Mouse (Mus musculus) limb, embryonic 12.5 days (tissue): Measurements from ENCODE around the gene Galc. TPM values are rescaled to one million over a fixed set of nuclear protein-coding genes. Genes with fewer than 3 reads are reported as not detected.

ENCODE experiments used
- ATAC-seq: fragments of 200-750 bp; cut with Nextera tagmentation; 2 replicates; pipeline ENCODE4 v1.8.0; 2017; ENCODE audit warnings: low read depth, moderate TSS enrichment; ENCODE audit not compliant: insufficient number of reproducible peaks, insufficient read depth, low FRiP score, low TSS enrichment
- H3K27ac ChIP-seq: fragments of 300-500 bp; sonication (generic); 2 replicates; pipeline ENCODE4 v1.5.1; 2016; ENCODE audit warnings: mild to moderate bottlenecking, moderate library complexity
- H3K27me3 ChIP-seq: fragments of 300-500 bp; sonication (generic); 2 replicates; pipeline ENCODE4 v1.6.1; 2016; ENCODE audit warnings: mild to moderate bottlenecking, moderate library complexity
- H3K36me3 ChIP-seq: fragments of 300-500 bp; sonication (generic); 2 replicates; pipeline ENCODE4 v1.6.1; 2016; ENCODE audit warnings: mild to moderate bottlenecking, moderate library complexity
- H3K4me1 ChIP-seq: fragments of 300-500 bp; sonication (generic); replicated peaks from 2 replicates; pipeline ENCODE4 v1.6.1; 2016
- H3K4me2 ChIP-seq: fragments of 300-500 bp; sonication (generic); 2 replicates; pipeline ENCODE4 v1.6.1; 2016; ENCODE audit warnings: mild to moderate bottlenecking, moderate library complexity
- H3K4me3 ChIP-seq: fragments of 300-500 bp; sonication (generic); replicated peaks from 2 replicates; pipeline ENCODE4 v1.5.1; 2016; ENCODE audit warnings: mild to moderate bottlenecking
- H3K9ac ChIP-seq: fragments of 300-500 bp; sonication (generic); replicated peaks from 2 replicates; pipeline ENCODE4 v1.6.1; 2016; ENCODE audit warnings: mild to moderate bottlenecking, moderate library complexity
- H3K9me3 ChIP-seq: fragments of 300-500 bp; sonication (generic); 2 replicates; pipeline ENCODE4 v1.6.1; 2016; ENCODE audit warnings: mild to moderate bottlenecking, moderate library complexity
- WGBS: fragments of 180-500 bp; shearing (Covaris S2); methylation state at CpG from one replicate; pipeline ENCODE4 v1.1.7; 2016; 5-methylcytosine and 5-hydroxymethylcytosine counted together
- polyA plus RNA-seq: library from polyadenylated mRNA; unstranded; fragments of >200 nt; fragmentation: Nextera tagmentation; extraction: Ambion mirVana; gene quantifications from 2 replicates; pipeline ENCODE4 v1.2.1, GENCODE M21; 2016

Gene Galc
- polyA plus RNA-seq, 1 experiment from 2014 or later: 10.8 TPM

GRCm38 (mm10) chr12:98280530-98280929 is 21.3 kb upstream of the Galc start:
- WGBS: 35% methylated on average over 5 of the region's 5 CpGs
- H3K9ac ChIP-seq: no peak overlapping the region
- no peak for ATAC-seq
- H3K4me2 ChIP-seq: no peak overlapping the region
- no peaks in the 10 kb centered on the region for H3K36me3 ChIP-seq
- no peaks in the 10 kb centered on the region for H3K9me3 ChIP-seq
- H3K27me3 ChIP-seq: no peaks in the 10 kb centered on the region
- no peak overlapping the region for H3K27ac ChIP-seq
- H3K4me1 ChIP-seq: no peaks in the 10 kb centered on the region
- no peak overlapping the region for H3K4me3 ChIP-seq

GRCm38 (mm10) chr12:98272433-98272832 is 13.2 kb upstream of the Galc start:
- Histone ChIP-seq H3K4me3 (no peak overlapping the region), H3K4me1 (no peaks in the 10 kb centered on the region; the same call in 1 of the 2 replicates), H3K27ac (no peak overlapping the region), H3K4me2 (no peak overlapping the region), H3K9ac (no peak overlapping the region), H3K36me3 (no peaks in the 10 kb centered on the region), H3K9me3 (no peaks in the 10 kb centered on the region), H3K27me3 (no peaks in the 10 kb centered on the region; the same call in 1 of the 2 replicates)
- ATAC-seq: no peak
- WGBS: 83% methylated on average over 7 of the region's 7 CpGs

GRCm38 (mm10) chr12:98270810-98271566 is 11.7 kb upstream of the Galc start:
- Histone ChIP-seq H3K4me1 (no peaks in the 10 kb centered on the region; the same call in 1 of the 2 replicates), H3K27me3 (no peaks in the 10 kb centered on the region; the same call in 1 of the 2 replicates), H3K4me2 (no peak overlapping the region), H3K4me3 (no peak overlapping the region), H3K9ac (no peak overlapping the region), H3K36me3 (no peaks in the 10 kb centered on the region), H3K9me3 (no peaks in the 10 kb centered on the region), H3K27ac (no peak overlapping the region)
- no peak for ATAC-seq
- 64% methylated on average over 12 of the region's 12 CpGs for WGBS

- H3K27ac ChIP-seq: no peak overlapping the region
- no peaks in the 10 kb centered on the region; the same call in 1 of the 2 replicates for H3K27me3 ChIP-seq
- H3K36me3 ChIP-seq: no peaks in the 10 kb centered on the region
- no peak overlapping the region for H3K4me3 ChIP-seq
- H3K4me2 ChIP-seq: peak overlapping the region; percentile 15; the same call in 1 of the 2 replicates
- no peaks in the 10 kb centered on the region; the same call in 1 of the 2 replicates for H3K4me1 ChIP-seq
- H3K9ac ChIP-seq: no peak overlapping the region
- H3K9me3 ChIP-seq: no peaks in the 10 kb centered on the region
- WGBS: 57% methylated on average over 17 of the region's 17 CpGs
- ATAC-seq: no peak
Measured at GRCm38 (mm10) chr12:98269791-98270745, 10.8 kb upstream of the Galc start.

- no peak for ATAC-seq
- Histone ChIP-seq H3K27me3 (no peaks in the 10 kb centered on the region; the same call in 1 of the 2 replicates), H3K4me2 (no peak within 1 kb of the TSS), H3K27ac (no peak within 1 kb of the TSS), H3K9ac (no peak within 1 kb of the TSS), H3K9me3 (no peaks in the 10 kb centered on the region), H3K36me3 (no peaks in the 10 kb centered on the region), H3K4me1 (no peaks in the 10 kb centered on the region; the same call in 1 of the 2 replicates), H3K4me3 (no peak within 1 kb of the TSS)
- WGBS: 87% methylated on average over 13 of the region's 13 CpGs
Measured at GRCm38 (mm10) chr12:98268441-98269369, 9.4 kb upstream of the Galc start, which contains the start of gene Gpr65. Gene Gpr65 (plus strand): TSS chr12:98268635.

- Histone ChIP-seq H3K4me3 (no peak overlapping the region), H3K9me3 (no peaks in the 10 kb centered on the region), H3K36me3 (no peaks in the 10 kb centered on the region), H3K9ac (no peak overlapping the region), H3K4me2 (no peak overlapping the region), H3K27me3 (no peaks in the 10 kb centered on the region), H3K4me1 (no peaks in the 10 kb centered on the region; the same call in 1 of the 2 replicates), H3K27ac (no peak overlapping the region)
- no peak for ATAC-seq
- 84% methylated on average over 9 of the region's 9 CpGs for WGBS
Measured at GRCm38 (mm10) chr12:98265697-98266096, 6.4 kb upstream of the Galc start.

GRCm38 (mm10) chr12:98259518-98259852 is 226 bp upstream of the Galc start:
- Histone ChIP-seq H3K27me3 (no peaks in the 10 kb centered on the region), H3K4me2 (peak overlapping the region; percentile 58), H3K9ac (peak overlapping the region; percentile 89), H3K9me3 (no peaks in the 10 kb centered on the region), H3K36me3 (peaks cover 3% of the 10 kb centered on the region; the same call in 1 of the 2 replicates), H3K27ac (peak overlapping the region; percentile 96; the same call in 1 of the 2 replicates), H3K4me1 (peaks cover 7% of the 10 kb centered on the region; the same call in 1 of the 2 replicates), H3K4me3 (peak overlapping the region; percentile 77)
- ATAC-seq: no peak
- 7% methylated on average over 12 of the region's 12 CpGs for WGBS

GRCm38 (mm10) chr12:98258371-98258844 is 851 bp downstream of the Galc start:
- peak overlapping the region; percentile 58 for H3K4me2 ChIP-seq
- ATAC-seq: no peak; the same call in 1 of the 2 replicates
- peak overlapping the region; percentile 96 for H3K27ac ChIP-seq
- H3K27me3 ChIP-seq: no peaks in the 10 kb centered on the region
- H3K36me3 ChIP-seq: peaks cover 7% of the 10 kb centered on the region; the same call in 1 of the 2 replicates
- under 1% methylated on average over 8 of the region's 8 CpGs for WGBS
- no peaks in the 10 kb centered on the region for H3K9me3 ChIP-seq
- peak overlapping the region; percentile 89 for H3K9ac ChIP-seq
- peaks cover 7% of the 10 kb centered on the region; the same call in 1 of the 2 replicates for H3K4me1 ChIP-seq
- peak overlapping the region; percentile 77 for H3K4me3 ChIP-seq

- H3K4me1 ChIP-seq: peaks cover 7% of the 10 kb centered on the region; the same call in 1 of the 2 replicates
- no peak overlapping the region for H3K9ac ChIP-seq
- H3K27me3 ChIP-seq: no peaks in the 10 kb centered on the region
- peaks cover 12% of the 10 kb centered on the region for H3K36me3 ChIP-seq
- H3K4me3 ChIP-seq: no peak overlapping the region
- WGBS: 93% methylated on average over 13 of the region's 13 CpGs
- no peaks in the 10 kb centered on the region for H3K9me3 ChIP-seq
- H3K27ac ChIP-seq: no peak overlapping the region
- no peak for ATAC-seq
- H3K4me2 ChIP-seq: no peak overlapping the region
Measured at GRCm38 (mm10) chr12:98255373-98255995, 3.8 kb downstream of the Galc start.

GRCm38 (mm10) chr12:98252417-98252816 is 6.8 kb downstream of the Galc start:
- peaks cover 2% of the 10 kb centered on the region; the same call in 1 of the 2 replicates for H3K4me1 ChIP-seq
- WGBS: 71% methylated on average over 2 of the region's 2 CpGs
- H3K27me3 ChIP-seq: no peaks in the 10 kb centered on the region
- no peak for ATAC-seq
- peaks cover 17% of the 10 kb centered on the region for H3K36me3 ChIP-seq
- H3K4me3 ChIP-seq: no peak overlapping the region
- no peak overlapping the region for H3K27ac ChIP-seq
- H3K4me2 ChIP-seq: no peak overlapping the region
- no peak overlapping the region for H3K9ac ChIP-seq
- no peaks in the 10 kb centered on the region for H3K9me3 ChIP-seq
